Mouse (Mus musculus): ENCODE data around the gene Tmem132c. TPM values are rescaled to one million over a fixed set of nuclear protein-coding genes. Genes with fewer than 3 reads are reported as not detected.

Tmem132c gene
- total RNA-seq, 2 experiments from 2014 or later: 7.1 to 7.5 TPM

DNA sequence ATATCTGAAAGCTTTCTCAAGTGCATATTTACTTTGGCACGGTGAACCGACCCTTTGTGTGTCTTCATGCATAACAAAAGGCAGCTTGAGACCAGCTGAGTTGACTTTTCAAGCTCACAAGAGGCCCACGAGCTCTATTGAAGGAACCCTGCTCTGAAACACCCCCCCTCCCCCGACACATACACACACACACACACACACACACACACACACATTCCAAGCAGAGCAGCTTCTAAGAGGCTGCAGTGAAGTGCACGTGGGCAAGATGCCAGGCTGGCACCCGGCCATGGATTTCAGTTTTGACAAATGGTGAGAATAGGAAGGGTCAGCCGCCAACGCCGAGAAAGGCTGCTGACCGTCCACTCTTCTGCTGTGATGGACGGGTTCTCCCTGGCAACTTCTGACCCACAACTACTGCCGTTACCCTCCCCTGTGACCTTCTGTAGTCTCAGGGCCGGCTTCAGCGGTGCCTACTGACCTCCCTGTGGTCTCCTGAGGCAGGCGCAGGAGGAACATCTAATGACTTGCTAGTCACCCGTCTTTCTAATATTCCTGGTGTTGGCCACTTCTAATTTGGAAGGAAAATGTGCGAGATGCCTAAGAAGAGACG lies 163.9 kb downstream of the Tmem132c start:
- peak; percentile 61 to 70 for DNase-seq (ENCODE audit: low spot score in 2 of 2)

DNA sequence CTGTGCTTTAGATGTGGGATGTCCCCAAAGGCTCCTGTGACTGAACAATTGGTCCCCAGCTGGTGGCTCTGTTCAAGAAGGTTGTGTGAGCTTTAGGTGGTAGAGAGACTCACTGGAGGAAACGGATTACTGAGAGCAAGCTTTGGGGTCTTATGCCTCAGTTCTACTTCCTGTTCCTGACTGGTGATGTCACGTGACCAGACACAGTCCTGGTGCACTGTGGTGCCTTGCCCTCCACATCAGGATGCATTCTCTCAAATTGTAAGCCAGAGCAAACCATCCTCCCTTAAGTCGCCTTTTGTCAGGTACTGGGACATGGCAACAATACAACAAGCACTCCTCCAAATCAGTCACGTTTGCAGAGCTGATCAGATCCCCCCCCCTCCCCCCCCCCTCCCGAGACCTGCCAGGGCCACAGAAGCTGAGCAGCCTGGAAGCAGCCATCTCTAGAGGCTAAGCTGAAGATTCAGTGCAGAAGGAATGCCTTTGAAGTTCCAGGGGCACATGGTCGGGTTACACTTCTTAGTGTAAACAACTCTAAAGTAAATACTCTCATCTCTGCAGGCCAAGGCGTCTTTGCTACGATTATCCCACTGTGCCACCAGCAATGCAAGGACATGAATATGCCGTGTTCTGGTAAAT lies 164.5 kb downstream of the Tmem132c start:
- DNase-seq (ENCODE audit: low spot score in 2 of 2): no peak

DNA sequence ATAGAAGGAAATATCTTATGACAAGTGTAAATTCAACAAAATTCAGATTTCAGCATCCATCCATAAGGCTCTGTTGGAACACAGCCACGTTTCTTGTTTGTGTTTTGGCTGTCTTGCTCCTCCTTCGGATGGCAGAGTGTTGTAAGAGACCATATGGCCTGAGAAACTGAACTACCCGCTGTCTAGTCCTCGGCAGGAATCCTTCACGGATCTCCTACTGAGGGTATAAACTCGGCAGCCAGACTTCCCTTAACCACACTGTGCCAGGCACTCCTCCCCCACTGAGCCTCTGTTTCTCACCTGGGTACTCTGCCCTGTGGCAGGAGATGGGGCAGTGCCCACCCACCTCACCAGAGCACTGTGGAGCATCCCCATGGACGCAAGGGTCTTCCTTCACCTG lies 174.9 kb downstream of the Tmem132c start:
- DNase-seq (ENCODE audit: low spot score in 2 of 2): no peak

DNA sequence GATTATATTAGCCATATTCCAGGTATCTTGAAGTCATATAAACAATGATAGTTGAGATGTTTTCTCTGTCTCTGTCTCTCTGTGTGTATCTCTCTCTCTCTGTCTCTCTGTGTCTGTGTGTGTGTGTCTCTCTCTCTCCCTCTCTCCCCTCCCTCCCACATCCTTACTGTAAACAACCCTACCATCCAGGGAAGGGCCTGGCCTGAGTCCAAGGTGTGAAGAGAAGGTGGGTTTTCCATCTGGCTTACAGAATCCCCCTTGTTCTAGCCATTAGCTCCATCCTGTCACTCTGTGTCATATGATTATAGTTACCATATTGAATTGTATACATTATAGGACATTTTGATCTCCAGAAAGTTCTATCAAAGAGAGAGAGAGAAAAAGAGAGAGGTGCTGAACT lies 182.3 kb downstream of the Tmem132c start:
- no peak for DNase-seq (ENCODE audit: low spot score in 2 of 2)

DNA sequence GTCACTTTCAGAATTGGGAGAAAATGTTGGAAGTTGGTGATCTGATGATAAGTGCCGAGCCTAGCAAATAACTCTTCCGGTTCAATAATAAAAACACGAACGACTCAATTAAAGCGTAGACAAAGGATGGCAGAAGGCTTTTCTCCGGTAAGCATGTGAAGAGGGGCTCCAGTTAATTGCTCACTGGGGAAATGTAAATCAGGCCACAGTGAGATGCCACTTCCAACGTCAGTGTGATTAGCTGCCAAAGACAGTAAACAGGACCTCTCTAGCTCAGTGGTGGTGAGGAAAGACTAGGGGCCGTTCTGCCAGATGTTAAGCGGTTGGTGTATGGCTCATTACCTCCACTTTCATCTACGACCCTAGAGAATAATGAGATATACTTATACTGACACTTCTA lies 187.5 kb downstream of the Tmem132c start:
- DNase-seq (ENCODE audit: low spot score in 2 of 2): no peak

DNA sequence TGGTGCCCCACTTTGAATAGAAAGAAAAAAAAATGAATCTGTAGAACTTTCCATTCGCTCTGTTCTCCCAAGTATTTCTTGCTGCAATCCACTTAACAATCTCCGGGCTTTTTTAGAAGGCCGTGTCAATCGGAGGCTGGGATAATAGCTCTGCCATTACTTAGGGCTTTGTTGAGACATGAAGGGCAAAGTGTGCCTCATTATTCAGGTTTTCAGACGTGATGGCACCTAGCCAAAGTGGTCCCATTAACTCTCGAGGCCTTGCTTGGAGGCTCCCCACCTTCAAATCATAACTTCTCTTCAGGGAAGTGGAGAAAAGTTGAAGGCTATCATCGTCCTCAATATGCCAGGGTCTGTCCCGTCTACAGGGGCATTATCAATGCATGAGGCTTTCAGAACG lies 190.0 kb downstream of the Tmem132c start:
- DNase-seq (ENCODE audit: low spot score in 2 of 2): no peak

DNA sequence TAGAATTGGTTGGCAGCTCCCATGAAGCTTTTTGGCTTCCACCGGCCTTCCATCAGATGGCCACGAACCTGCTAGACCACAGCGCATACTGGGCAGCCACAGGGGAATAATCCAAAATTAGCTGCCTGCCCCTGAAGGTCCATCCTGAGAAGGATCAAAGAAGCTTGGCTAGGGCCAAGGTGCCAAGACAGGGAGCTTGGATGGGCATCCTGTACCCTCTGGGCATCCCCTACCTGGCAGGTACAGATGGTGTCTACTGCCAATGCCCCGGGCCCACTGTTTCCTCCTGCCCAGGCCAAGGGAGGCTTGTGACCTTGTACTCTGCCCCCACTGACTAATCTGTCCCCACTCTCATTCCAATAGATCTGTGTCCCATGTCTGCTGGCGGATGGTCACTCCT lies 195.2 kb downstream of the Tmem132c start:
- no peak for DNase-seq (ENCODE audit: low spot score in 2 of 2)

DNA sequence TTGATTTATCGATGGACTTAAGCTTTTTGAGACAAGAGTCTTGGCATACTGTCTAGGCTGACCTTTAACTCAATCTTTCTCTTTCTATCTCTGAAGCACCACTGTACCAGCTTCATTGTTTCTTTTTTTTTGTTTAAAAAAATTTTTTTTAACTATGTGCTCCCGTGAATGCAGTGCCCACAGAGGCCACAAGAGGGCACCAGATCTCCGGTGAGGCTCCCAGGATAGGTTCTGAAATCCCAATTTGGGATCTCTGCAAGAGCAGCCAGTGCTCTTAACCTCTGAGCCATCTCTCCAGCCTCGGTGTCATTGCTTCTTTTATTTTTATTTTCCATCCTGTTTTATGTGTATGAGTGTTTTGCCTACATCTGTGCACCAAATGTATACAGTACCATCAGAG lies 197.0 kb downstream of the Tmem132c start:
- no peak for DNase-seq (ENCODE audit: low spot score in 2 of 2)

DNA sequence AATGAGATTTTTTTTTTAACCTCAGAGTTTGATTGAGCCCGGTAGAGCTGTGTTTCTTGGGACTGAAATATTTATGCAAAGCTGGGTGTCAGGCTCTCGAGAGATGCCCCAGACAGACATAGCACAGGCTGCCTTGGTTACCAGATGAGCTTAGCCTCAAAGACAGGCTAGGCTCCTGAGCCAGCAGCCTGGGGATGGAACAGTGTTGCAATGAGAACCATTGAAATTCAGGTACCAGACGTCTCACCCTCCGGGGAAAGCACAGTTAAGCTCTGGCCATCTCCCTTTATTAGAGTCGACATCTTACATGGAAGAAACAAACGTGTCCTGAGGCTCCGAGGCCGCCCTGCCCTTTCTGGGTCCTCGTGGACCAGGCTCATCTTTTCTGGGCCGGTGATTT lies 200.4 kb downstream of the Tmem132c start:
- DNase-seq (ENCODE audit: low spot score in 2 of 2): no peak

DNA sequence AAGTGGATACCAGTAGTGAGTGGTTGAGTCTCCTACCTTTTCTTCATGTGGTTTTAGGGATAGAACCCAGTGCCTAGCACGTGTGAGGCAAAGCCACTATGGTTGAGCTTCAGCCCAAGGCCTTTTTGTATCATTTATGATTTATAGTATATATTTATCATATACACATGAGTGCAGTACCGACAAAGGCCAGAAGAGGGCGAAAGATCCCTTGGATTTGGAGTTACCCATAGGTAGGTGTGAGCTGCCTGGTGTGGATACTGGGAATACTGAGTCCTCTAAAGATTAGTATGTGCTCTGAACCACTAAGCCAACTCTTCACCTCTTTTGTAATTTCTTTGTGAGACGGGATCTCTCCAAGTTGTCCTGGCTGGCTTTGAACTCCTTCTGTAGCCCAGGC lies 212.0 kb downstream of the Tmem132c start:
- DNase-seq (ENCODE audit: low spot score in 2 of 2): peak; percentile 26 to 37

DNA sequence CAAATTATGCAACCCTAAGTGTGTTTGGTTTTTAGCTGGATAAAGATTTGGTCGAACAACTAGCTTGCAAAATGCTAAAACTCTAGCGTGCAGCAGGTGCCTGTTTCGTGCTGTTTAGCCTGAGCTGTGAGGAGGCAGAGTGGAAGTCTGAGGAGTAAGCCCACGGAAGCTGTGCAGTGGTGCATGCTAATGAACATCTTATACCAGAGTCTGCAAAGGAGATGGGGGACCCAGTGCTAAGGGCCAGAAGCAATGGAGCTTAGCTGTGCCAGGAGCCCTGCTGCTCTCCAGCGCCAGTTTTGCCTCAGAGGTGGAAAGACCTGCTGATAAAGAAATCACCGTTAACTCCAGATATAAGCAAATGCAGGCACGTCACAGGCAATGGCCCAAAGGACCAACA lies 212.5 kb downstream of the Tmem132c start:
- DNase-seq (ENCODE audit: low spot score in 2 of 2): no peak

DNA sequence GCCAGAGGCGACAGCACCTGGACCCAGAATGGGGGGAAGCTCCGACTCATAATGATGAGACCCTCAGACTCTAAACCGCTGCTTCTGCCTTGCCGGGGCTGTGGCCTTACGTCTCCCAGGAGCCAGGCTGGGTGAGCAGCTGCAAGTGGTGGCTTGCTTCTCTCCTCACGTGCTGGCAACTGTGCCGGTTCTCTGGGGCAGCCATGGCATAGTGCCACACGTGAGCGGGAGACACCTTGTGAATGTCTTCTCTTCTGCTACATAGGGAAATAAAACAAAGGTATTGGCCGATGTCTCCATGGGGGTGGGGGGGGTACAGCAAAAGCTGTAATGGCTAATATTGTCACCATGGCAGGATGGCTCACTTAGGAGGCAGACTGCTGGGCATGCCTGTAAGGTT lies 214.5 kb downstream of the Tmem132c start:
- no peak for DNase-seq (ENCODE audit: low spot score in 2 of 2)

DNA sequence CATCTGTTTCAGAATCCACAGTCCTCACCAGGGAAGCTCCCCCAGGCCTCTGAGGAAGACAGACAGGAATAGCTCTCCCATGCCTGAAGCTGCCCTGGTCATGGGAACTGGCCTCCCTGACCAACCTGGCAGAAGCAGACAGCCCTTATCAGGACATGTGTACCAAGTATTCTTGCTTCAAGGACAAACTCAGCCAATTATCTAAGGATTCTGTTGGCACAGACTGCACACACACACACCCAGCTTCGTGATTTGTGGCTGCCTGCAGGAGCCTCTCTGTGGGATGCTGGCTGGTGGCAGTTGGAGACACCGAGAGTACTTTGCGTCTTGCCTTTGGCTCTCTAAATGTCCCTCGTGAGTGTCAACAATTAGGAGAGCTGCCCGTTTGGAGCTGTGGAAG lies 226.5 kb downstream of the Tmem132c start:
- DNase-seq (ENCODE audit: low spot score in 2 of 2): no peak

DNA sequence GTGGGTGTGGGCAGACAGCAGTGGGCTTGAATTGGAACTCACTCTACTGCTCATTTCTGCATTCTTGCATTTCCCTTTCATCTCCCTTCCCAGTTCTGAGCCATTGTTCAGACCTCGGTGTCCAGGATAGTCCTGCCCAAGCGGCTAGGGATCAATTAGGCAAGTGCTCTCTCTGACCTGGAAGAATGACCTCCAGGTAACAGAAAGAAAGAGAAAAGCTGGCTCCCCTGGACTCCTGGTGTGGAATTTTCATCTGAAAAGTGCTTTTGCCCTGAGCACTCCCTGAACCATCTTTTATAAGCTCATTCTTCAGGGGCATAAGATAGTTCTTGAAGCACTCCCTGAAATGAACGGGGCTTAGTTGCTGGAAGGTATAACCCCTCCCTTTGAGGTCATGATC lies 228.7 kb downstream of the Tmem132c start:
- no peak for DNase-seq (ENCODE audit: low spot score in 2 of 2)

DNA sequence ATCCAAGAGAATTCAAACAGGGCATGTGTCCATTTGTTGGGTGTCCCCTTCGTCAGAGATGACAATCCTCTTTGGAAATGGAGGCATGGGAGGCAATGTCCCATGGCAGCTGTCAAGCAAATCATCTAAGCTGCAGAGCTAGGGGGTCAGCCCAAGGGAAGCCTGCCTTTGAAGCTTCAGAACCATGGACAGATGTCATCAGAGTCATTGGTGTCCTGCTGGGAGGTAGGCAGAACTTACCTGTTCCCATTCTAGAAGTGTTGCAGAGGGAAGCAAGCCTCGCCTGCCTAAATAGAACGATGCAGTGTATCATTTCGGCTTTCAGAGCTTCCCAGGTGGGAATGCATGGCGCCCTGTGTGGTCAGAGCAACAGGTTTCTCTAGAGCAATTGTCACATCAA lies 230.3 kb downstream of the Tmem132c start:
- DNase-seq (ENCODE audit: low spot score in 2 of 2): no peak

DNA sequence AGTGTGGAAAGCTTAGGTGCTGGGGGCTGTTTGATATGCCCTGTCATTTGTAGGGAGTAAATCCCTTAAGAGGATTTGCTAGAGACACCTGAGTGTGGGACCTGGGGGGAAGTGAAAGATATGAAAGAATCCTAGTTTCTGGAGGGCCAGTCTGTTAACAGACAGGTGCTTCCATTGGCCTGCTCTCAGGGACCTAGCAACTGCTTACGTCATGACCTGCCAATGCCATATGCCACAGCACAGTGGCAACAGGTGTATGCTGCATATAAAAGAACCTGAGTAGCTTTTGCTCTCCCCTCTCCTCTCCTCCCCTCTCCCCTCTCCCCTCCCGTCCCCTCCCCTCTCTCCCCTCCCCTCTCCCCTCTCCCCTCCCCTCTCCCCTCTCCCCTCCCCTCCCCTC lies 232.1 kb downstream of the Tmem132c start:
- DNase-seq (ENCODE audit: low spot score in 2 of 2): no peak

DNA sequence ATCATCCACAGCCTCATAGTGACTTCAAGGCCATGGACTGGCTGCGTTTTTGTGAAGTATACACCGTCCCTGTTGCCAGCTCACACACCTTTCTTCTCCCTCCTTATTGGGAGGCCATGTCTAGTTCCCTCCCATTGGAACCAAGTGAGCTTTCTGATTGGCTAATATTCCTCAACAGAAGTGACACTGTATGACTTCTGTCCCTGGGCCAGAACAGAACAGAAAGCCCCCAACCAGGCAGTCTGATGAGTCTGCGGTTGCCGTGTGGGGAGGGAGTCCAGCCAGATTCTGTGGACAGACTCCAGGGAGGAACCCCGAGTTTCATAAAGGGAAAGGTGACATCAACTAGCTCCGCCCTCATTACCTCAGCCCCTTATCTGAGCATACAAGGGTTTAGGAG lies 233.2 kb downstream of the Tmem132c start:
- DNase-seq (ENCODE audit: low spot score in 2 of 2): no peak

DNA sequence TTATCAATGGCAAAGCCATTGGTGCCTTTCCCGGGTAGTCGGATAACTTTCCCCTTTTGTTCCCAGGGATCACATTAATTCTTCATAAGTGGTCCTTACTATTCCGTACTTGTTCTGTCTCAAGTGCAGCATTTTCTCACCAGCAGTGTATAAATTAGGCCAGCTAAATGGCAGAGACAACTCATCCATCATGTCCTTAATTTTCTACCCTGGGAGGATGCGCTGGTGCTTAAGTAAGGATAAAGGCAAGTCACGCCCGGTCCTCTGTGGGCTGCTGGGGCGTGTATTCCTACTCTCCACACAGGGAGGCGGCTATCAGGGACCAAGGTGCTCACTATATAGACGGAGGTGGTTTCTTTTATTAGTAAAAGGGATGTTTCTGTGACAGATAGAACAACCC lies 236.2 kb downstream of the Tmem132c start:
- DNase-seq (ENCODE audit: low spot score in 2 of 2): no peak

DNA sequence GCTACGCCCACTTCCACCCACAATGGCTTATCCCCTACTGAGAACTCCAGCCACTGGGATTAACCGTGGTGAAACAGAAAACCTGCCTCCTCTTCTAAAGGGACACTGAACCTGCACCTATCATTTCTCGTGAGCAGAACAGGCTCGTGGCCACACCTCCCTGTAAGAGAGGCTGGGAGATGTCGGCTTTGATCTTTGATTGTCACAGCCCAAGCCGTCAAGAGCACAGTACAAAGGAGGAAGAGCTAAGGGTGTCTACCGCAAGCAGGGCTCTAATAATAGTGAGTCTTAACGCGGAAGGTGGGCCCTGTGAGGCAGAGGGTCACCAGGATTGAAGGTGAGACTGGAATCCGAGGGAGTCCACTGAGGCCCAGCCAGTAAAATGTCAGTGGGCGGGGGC lies 236.7 kb downstream of the Tmem132c start:
- DNase-seq (ENCODE audit: low spot score in 2 of 2): no peak

DNA sequence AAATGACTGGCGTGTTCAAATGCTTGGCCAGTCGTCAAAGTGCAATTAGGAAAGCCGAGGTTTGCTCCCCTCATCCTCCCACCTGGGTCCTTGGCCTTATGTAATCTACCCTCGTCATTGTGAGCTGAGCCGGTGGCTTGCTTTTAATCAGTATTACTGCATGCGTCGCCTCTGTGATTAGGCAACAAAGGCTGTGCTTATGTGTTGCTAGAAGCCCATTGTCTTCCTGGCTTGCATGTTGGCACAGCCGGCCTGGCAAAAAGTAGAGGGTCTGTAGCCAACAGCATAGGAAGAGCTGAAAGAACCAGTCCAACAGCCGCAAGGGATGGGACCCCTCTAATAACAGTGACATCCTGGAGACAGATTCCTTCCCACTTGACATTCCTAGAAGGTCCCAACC lies 239.3 kb downstream of the Tmem132c start:
- DNase-seq (ENCODE audit: low spot score in 2 of 2): peak; percentile 25 to 33

DNA sequence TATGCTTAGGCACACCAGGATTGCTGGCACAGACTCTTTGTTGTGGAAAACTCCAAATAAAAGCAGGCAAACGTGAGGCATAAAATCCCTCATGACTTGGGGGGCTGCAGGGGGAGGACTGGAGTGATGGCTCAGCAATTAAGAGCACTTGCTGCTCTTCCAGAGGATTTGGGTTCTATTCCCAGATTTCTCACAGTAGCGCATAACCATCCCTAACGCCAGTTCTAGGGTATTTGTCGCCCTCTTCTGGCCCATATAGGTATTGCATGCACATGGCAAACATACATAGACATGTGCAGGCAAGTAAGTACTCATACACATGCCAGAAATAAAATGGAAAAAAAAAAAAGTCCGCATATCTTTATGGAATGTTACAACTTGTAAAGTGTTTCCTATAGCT lies 239.8 kb downstream of the Tmem132c start:
- DNase-seq (ENCODE audit: low spot score in 2 of 2): peak; percentile 73 to 74

DNA sequence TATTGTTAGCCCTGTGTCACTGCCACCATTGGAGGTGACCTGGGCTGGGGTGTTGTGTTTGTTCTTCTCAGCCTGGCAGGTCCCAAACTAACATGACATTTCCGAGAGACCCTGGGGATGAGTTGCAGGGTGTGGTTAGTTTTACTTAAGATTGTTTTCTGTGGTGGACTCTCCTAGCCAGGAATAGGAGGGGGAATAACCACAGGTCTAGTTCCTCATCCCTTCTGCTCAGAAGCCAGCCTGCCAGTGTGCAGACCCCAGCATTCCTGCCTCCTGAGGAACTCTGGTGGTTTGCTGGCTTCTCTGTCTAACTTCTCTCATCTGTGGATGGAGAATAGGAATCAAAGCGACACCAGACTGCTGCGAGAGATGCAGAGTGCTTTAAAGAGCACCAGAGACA lies 240.7 kb downstream of the Tmem132c start:
- DNase-seq (ENCODE audit: low spot score in 2 of 2): no peak

DNA sequence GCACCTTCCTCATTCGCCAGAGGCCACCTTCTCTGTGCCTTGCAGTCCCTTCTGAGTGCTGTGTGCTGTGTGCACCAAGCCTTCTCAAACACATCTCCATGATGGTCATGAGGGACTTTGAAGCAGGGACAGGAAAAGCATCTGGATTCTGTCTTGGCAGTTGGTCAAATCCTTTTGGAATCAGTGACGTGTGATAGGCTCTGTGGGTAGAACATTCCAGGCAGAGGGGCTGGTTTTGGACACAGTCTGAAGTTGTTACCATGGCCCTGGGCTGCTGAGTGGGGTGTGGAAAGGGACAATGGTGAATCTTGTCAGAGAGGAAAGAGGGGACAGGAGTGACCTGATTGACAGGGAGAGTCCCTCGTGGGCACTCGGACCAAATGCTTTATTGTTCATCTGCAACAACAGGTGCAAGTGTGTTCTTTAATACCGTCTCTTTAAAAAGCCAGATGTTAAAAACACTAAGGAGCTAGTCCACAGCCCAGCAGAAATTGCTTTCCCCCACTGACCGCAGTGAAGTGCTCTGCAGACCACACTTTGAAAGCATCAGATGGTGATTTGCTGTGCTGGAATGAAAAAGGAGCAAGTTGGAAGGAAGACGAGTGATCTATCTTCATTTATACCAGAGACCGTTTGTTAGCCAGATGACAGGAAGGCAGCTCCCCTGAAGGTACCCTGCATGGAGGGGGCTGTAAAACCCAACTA lies 242.5 kb downstream of the Tmem132c start:
- no peak for DNase-seq (ENCODE audit: low spot score in 2 of 2)
